Mouse (Mus musculus): ENCODE results near the gene Arrdc5.
"Not testable (repeated sequence)": the region's sequence is repeated elsewhere in the genome, so short reads cannot be mapped to it uniquely, and the experiment has no call there.

Arrdc5 gene

DNA sequence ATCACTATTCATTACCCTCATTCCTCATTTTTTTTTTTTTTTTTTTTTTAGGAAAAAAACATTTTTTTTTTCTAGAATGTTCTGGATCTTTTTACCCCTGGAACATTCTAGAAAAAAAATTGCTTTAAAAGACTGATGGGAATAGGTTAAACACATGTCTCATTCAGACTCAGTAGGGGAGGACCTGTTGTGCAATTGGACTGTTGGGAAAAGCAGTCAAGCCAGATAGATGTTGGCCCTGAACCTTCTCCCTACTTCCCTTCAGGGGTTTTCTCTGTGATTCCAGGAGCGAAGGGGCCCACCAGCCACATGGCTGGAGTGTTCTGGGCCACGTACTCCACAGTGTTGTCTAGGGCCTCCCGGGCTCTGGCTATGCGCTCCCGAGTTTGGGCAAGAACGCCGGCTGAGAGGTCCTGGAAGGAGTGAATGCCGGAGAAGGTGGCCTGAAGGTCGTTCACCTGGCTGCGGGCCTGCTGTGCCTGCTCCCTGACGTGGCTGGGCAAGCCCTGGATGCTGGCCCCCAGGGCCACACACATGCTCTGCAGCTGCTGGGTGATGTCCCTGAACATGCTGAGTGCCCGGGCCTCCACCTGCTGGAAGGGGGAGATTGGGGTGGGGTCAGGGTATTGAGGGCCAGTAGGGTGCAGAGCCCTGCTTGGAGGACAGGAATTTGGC, 20.5 kb downstream of the Arrdc5 start:
- no peak for DNase-seq (ENCODE audit: extremely low spot score, low read depth, low spot score)

- DNase-seq (ENCODE audit: extremely low spot score, low read depth, low spot score) = no peak
Observed at GRCm38 (mm10) chr17:56278340-56278739, 21.7 kb downstream of the Arrdc5 start.

DNA sequence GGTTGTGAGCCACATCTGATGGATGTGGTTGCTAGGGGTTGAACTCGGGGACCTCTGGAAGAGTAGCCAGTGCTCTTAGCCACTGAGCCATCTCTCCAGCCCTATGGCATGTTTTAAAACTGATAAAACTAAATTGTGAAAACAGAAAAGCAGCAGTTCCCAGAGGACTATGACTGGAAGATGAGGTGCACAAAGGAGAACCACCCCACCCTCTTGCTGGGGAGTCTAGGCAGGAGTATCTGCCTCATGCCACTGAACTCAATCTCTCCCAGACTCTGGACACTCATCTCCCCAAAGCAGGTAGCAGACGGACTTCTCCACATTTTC, 22.6 kb downstream of the Arrdc5 start:
- DNase-seq (ENCODE audit: extremely low spot score, low read depth, low spot score) = no peak

DNA sequence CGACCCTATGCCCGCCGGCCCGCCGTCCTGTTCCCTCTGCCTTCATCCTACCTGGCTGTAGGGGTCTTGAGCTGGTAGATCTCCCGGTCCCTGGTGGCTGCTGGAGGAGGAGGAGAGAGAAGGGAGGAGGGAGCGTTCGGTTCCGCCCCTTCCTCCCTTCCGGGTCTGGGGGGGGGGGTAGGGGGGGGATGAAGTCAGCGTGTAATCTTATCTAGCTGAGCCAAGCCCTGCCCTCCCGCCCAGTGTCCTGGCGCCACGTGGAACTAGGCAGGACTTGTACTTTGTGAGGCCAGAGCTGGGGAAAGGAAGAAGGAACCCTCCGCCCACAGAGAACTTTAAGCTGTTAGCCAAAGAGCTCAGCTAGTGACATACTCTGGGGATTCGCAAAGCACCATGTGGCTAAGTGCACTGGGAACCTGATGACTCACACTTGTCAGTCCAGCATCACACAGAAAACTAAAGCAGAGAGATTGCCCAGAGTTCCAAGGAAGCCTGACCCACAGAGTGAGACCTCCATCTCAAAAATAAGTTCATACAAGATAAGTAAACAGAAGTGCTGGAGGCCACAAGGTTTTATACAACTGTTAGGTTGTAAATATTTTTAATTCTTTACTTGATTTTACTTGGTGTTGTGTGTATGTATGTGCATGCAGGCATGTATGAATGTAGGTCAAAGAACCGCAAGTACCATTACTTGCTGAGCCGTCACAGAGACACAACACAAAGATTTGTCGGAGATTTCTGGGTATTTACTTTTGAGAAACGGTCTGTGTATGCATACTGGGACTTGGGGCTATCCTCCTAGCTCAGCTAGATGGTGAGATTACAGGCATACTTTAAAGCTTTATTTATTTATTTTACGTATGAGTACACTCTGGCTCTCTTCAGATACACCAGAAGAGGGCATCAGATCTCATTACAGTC, 23.2 kb downstream of the Arrdc5 start, which contains the start of gene Ticam1:
Gene Ticam1, minus strand, starts transcription at position 144 of the 924 bp plus-strand sequence.
- DNase-seq (ENCODE audit: extremely low spot score, low read depth, low spot score) = peak; percentile 96

GRCm38 (mm10) chr17:56275842-56276480, 24.1 kb downstream of the Arrdc5 start:
- no peak for DNase-seq (ENCODE audit: extremely low spot score, low read depth, low spot score)

GRCm38 (mm10) chr17:56273986-56274385, 26.1 kb downstream of the Arrdc5 start:
- no peak for DNase-seq (ENCODE audit: extremely low spot score, low read depth, low spot score)

GRCm38 (mm10) chr17:56273482-56273881, 26.6 kb downstream of the Arrdc5 start:
- DNase-seq (ENCODE audit: extremely low spot score, low read depth, low spot score) = no peak

DNA sequence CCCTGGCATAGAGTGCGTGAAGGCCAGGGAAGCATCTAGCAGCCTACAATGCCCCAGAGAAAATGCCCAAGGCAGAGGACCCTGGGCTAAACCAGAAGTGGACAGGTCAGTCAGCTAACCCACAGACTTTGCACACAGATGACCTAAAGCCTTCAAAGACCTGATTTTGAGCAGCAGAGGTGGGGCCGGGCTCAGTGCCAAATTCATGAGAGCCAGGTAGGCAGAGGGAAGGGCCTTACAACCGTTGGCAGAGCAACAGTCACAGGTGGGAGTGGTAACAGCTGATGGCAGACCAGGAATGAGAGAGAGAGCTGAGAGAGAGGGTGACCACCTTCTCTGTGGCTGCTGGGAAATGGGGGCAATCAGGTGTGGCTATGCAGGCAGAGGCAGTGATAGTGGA, 27.4 kb downstream of the Arrdc5 start:
- no peak for DNase-seq (ENCODE audit: extremely low spot score, low read depth, low spot score)

- DNase-seq (ENCODE audit: extremely low spot score, low read depth, low spot score) = no peak
Observed at GRCm38 (mm10) chr17:56271609-56272253, 28.4 kb downstream of the Arrdc5 start.

DNA sequence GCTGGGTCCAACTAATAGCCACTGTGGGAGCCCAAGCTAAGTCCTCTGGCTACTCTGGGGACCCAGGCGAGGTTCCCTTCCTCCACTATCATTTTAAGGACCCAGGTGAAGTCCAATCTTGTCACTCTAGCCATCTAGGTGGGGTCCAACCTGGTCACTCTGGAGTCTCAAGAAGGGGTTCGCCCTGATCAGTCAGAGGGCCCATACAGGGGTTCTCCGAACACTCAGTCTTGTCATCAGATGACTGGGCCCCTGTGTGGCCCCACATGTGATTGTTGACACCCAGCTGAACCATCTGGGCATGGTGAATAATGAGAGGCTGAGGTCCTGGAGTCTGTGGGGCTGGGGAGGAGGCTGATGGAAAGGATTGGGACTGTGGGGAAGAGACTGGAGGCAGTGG, 30.3 kb downstream of the Arrdc5 start:
- DNase-seq (ENCODE audit: extremely low spot score, low read depth, low spot score) = no peak

DNA sequence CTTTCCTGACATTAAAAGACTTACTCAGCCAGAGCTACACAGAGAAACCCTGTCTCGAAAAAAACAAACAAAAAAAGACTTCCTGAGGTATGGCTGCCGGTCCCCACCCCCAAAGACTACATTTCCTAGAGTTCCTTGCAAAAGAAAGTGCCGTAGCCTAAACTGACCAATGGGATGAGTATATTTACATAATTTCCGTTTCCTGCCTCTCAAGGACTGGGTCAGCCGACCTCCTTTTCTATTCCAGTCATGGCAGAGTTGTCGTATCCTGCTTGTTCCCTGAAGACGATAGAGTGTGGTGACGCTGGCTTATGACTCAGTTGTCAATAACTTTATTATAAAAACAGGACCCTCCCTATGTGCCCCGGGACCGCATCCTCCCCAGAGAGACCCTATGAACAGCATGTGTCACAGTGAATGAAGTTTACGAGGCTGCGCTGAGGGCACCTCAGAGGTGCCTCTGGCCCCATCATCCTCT, 30.9 kb downstream of the Arrdc5 start:
- no peak for DNase-seq (ENCODE audit: extremely low spot score, low read depth, low spot score)

DNA sequence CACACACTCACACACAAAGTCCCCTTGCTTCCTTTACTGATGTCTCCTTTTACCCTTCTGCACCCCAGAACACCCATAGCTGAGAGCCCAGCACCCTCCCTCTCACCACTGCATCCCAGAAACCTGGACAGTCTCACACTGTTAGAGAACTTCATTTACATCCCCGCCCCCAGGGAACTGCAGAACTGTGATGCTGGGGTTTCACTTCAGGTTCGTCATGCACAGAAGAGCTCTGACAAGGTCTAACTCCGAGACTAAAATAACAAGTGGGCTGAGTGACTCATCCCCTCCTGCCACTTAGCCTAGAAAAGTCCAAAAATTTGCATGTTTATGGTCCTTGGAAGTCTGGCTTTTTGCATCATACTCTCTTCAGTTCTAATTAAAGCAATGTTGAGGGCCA, 33.8 kb downstream of the Arrdc5 start:
- no peak for DNase-seq (ENCODE audit: extremely low spot score, low read depth, low spot score)

DNA sequence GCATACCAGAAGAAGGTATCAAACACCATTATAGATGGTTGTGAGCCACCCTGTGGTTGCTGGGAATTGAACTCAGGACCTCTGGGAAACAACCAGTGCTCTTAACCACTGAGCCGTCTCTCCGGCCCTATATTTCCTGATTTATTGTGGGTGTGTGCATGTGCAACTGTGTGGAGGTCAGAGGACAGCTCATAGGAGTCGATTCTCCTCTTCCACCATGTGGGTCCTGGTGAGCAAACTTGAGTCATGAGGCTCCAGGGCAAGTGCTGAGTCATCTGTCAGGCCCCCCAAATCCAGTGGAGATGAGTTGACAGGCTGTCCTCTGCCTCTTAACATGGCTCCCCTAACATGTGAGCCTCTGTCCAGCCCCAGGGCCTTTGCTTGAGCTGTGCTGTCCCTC, 34.2 kb downstream of the Arrdc5 start:
- DNase-seq (ENCODE audit: extremely low spot score, low read depth, low spot score) = no peak

- no peak for DNase-seq (ENCODE audit: extremely low spot score, low read depth, low spot score)
Observed at GRCm38 (mm10) chr17:56265011-56265410, 35.1 kb downstream of the Arrdc5 start.

GRCm38 (mm10) chr17:56264020-56264419, 36.1 kb downstream of the Arrdc5 start:
- DNase-seq (ENCODE audit: extremely low spot score, low read depth, low spot score) = peak; percentile 62

DNA sequence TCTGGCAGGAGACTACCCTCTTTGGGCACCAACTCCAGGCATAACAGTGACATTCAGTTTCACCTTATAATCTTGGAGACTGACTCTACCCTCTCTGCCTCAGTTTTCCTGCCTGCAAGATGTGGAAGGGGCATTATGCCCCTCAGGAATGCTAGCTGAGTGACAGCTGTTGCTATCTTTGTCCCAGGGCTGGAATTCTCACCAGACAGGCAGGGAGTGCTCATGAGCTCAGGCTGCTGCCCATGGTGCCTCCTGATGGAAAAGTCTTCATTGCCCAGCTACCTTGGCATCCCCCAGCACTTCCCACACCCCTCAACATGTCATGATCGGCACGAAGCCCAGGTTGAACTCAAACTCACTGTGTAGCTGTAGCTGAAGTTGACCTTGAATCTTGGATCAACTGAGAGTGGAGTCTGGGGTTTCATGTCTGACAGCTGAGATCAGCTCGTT, 37.4 kb downstream of the Arrdc5 start:
- DNase-seq (ENCODE audit: extremely low spot score, low read depth, low spot score) = no peak

- no peak for DNase-seq (ENCODE audit: extremely low spot score, low read depth, low spot score)
Observed at GRCm38 (mm10) chr17:56261166-56261565, 38.9 kb downstream of the Arrdc5 start.

- DNase-seq (ENCODE audit: extremely low spot score, low read depth, low spot score) = no peak
Observed at GRCm38 (mm10) chr17:56259301-56260037, 40.6 kb downstream of the Arrdc5 start.

DNA sequence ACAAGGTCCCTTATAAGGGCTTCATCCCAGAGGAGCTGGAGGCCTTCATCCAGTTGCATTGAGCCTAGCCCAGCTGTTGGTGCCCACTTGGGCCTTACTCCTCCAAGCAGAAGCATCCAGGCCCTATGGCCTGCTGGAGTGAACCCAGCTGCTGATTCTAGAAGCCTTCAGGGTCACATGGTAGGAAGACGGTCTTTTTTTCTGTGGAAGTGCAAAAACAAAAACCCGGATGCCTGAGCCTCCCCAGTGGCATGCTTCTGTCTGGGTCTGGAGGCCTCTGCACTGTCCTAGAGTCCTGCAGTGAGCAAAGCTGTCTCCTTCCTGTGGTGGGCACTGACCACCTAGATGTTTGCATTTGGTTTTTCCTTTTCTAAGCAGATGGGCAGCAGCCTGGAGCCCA, 41.3 kb downstream of the Arrdc5 start:
- DNase-seq (ENCODE audit: extremely low spot score, low read depth, low spot score) = not testable (repeated sequence)

DNA sequence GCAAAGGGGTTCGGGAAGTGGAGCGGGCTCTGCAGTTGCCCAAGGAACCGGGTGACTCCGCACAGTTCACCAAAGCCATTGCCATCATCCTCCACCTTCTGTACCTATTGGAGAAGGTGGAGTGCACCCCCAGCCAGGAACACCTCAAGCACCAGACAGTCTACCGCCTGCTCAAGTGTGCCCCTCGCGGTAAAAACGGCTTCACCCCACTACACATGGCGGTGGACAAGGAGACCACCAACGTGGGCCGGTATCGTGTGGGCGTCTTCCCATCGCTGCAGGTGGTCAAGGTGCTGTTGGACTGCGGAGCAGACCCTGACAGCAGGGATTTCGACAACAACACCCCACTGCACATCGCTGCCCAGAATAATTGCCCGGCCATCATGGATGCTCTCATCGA, 41.8 kb downstream of the Arrdc5 start:
- not testable (repeated sequence) for DNase-seq (ENCODE audit: extremely low spot score, low read depth, low spot score)
